Mouse (Mus musculus): Measurements from ENCODE around the gene Rasd2.

Rasd2 gene

GRCm38 (mm10) chr8:75219877-75220738 lies 6.4 kb downstream of the Rasd2 start:
- in situ Hi-C loops (cut with MboI): loop anchor here (10.0 kb wide), 1 partner anchor 145 kb away; no protein-coding TSS in a partner anchor

GRCm38 (mm10) chr8:75222665-75223064 lies 8.9 kb downstream of the Rasd2 start:
- in situ Hi-C loops (cut with MboI): no loop called here

- in situ Hi-C loops (cut with MboI): no loop called here
Measured at GRCm38 (mm10) chr8:75226773-75227172, 13.0 kb downstream of the Rasd2 start.

- in situ Hi-C loops (cut with MboI): no loop called here
Measured at GRCm38 (mm10) chr8:75233915-75234554, 20.3 kb downstream of the Rasd2 start.

- in situ Hi-C loops (cut with MboI): no loop called here
Measured at GRCm38 (mm10) chr8:75247331-75247730, 33.6 kb downstream of the Rasd2 start.

- in situ Hi-C loops (cut with MboI): no loop called here
Measured at GRCm38 (mm10) chr8:75249186-75249585, 35.4 kb downstream of the Rasd2 start.

GRCm38 (mm10) chr8:75254027-75254426 lies 40.3 kb downstream of the Rasd2 start:
- in situ Hi-C loops (cut with MboI): no loop called here

GRCm38 (mm10) chr8:75255635-75256034 lies 41.9 kb downstream of the Rasd2 start:
- in situ Hi-C loops (cut with MboI): no loop called here

- in situ Hi-C loops (cut with MboI): no loop called here
Measured at GRCm38 (mm10) chr8:75272166-75272565, 58.4 kb downstream of the Rasd2 start.
